In the genomic region with DNA sequence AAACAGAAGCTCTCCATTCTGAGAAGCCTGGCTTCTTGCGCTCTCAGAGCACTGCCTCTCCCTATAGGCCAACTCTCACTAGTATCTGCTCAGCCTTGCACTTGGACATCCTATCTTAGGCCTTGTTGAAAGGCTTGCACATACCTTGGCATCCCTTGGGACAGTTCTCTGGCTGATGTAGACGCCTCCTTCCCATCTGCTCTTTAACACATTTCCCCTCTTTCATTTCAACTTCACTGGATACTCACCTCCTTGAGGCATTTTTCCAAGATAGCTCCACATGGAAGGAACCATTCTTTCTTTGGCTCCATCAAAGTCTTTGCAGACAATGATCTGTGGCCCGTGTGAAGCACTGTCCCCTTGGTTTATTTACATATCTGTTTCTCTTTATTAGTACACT, we compare ENCODE assay signal across 18 mouse cellular contexts.
"Had no signal": no experiment of that assay in that cellular context is flagged by ENCODE, and none has a peak within 500 bp of the region (broad histone marks: within the 10 kb centered on the region; RNA-seq: fewer than 3 reads in every experiment).

No protein-coding gene starts in this region.

- H3K4me3 ChIP-seq: midbrain, embryonic 10.5 days; midbrain, embryonic 12.5 days; myocyte; neural tube, embryonic 13.5 days; neural tube, embryonic 15.5 days had no signal

- DNase-seq: lung, adult 18-20 months; lung, embryonic 14.5 days; lung, postnatal 10 days; lung, postnatal 4 days; midbrain, embryonic 14.5 days; retina, postnatal 1 day; right cerebral cortex, adult 18-20 months; right cerebral cortex, postnatal 4 days; spleen, adult 18-20 months; thymus, adult 18-20 months; thymus, postnatal 14 days; thymus, postnatal 36 days had no signal

- ATAC-seq: midbrain, embryonic 16.5 days had no signal

- H3K27ac ChIP-seq: midbrain, embryonic 10.5 days; midbrain, embryonic 12.5 days; neural tube, embryonic 13.5 days; neural tube, embryonic 15.5 days had no signal
